Mouse (Mus musculus) gonadal fat pad, adult 2 months (tissue): ENCODE measurements around the gene Pih1d1. TPM values are rescaled to one million over a fixed set of nuclear protein-coding genes. Genes with fewer than 3 reads are reported as not detected.

Experiments used
- DNase-seq: peaks from one replicate; pipeline ENCODE4 v3.0.0-alpha.2; 2012; ENCODE audit warnings: low read depth
- polyA plus RNA-seq: library from polyadenylated mRNA; depleted of rRNA; stranded (reverse); fragments of >200 nt; gene quantifications from 2 replicates; pipeline ENCODE4 v1.2.3, GENCODE M21; 2012; rRNA removed

The Pih1d1 gene
- polyA plus RNA-seq, 1 experiment = 58.1 TPM

GRCm38 (mm10) chr7:45193406-45193805, 39.3 kb downstream of the Pih1d1 start:
- DNase-seq = no peak

GRCm38 (mm10) chr7:45193871-45194785, 40.0 kb downstream of the Pih1d1 start:
- DNase-seq = no peak

DNA sequence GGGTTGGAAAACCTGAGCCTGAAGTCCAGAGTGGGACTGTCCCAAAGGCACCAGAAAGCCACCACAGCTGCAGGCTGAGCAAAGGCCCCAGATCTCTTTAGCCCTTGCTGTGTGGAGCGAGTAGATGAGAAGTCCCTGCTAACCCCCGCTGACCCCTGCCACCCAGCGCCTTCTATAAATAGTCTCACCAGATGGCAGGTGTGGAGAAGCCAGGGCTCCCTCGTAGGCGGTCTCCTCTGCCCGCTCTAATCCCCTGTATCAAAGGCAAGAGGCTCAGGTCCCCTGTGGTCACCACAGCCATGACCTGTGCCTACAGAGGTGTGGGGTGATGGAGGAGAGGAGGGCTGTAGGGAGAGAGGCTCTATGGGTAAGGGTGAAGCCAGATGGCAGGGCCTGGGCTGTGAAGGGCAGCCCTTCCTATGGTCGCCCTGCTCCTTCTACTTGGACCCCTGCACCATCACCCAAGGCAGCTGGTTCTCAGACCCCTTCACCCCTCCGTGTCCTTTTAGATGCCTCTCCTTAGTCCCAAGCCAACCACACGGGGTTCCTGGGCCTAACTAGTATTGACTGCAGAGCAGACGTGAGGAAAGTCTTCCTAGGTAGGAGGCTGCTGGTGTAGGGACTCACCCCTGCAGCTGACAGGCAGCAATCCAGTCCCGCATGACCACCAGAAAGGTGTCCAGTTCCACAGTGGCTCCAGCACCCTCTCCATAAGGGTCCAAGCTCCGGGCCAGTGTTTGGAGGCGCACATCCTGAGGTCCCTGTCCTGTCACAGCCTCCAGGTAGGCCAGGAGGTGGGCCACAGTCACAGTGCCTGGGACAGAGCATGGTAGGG, 41.5 kb downstream of the Pih1d1 start:
- DNase-seq = no peak

DNA sequence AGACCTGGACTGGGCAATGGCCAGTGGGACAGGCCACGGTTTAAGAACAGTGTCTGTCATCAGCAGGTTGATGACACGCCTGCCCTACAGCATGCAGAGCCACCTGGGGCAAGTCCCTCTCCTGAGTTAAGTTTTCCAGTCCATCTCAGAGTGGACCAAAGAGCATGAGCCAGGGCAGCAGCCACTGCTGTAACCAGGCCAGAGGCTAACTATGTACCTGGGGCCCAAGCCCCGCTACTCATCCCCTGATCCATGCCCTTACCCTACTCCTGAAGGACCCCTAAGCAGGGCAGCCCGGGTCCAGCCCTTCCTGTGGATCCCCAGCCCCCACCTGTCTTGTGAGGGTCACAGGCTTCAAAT, 42.1 kb downstream of the Pih1d1 start:
- no peak for DNase-seq

GRCm38 (mm10) chr7:45196994-45197393, 42.9 kb downstream of the Pih1d1 start:
- no peak for DNase-seq

DNA sequence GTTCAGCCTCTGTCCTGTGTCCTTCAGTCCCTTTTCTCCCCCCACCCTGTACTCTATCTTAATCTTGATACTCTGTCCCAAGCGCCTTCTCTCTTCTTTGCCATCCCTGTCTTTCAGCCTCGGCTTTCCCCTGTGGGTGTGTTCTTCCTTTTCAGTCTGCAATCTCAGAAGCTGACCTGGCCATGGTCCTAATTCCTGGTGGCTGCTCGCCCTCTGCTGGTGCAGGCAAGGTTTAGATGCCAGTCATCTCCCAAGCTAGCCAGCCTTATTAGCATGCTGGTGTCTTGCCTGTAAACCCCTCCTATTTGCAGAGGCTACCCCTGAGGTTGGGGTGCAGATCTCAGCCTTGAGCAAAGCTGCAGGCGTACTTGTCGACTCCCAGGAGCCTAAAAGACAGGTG, 44.3 kb downstream of the Pih1d1 start:
- DNase-seq = no peak

- DNase-seq = no peak
These were observed 44.9 kb downstream of the Pih1d1 start for GRCm38 (mm10) chr7:45198961-45199360.

DNA sequence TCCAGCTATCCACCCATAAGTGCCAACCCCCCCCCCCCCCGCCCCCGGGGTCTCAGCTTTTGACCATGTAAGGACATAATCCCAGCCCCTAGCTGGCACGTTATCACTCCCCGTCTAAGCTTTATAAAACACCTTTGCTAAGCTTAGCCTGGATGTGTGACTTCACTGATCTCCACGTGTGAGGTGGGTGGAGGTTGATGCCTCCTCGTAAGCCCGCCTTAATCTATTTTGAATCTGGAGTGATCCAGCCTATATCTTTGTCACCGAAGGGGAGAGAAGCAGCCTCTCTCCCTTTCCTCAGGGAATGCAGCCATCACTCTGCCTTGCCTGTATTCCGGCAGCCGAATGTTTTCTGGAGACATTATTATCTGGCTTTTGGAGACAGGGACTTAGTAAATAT, 48.6 kb downstream of the Pih1d1 start:
- DNase-seq = no peak

GRCm38 (mm10) chr7:45204380-45205143, 50.5 kb downstream of the Pih1d1 start, which contains the start of gene Ccdc155:
Gene Ccdc155 (minus strand): TSS chr7:45204892.
- no peak for DNase-seq

- no peak for DNase-seq
These were observed 54.2 kb downstream of the Pih1d1 start for GRCm38 (mm10) chr7:45208260-45208659.

Other genes starting within 250 kb of the Pih1d1 start
- gene Ap2a1, start 224.8 kb upstream of the Pih1d1 start, polyA plus RNA-seq = 88.2 and 99.1 TPM in 2 replicates
- 3.5 and 4.7 TPM in 2 replicates for gene Tsks, start 211.1 kb upstream of the Pih1d1 start, polyA plus RNA-seq
- 17.1 and 17.9 TPM in 2 replicates for gene Cpt1c, start 179.5 kb upstream of the Pih1d1 start, polyA plus RNA-seq
- gene Prmt1, start 167.7 kb upstream of the Pih1d1 start, polyA plus RNA-seq = 211 and 218 TPM in 2 replicates
- 87.1 and 89.9 TPM in 2 replicates for gene Irf3, start 156.7 kb upstream of the Pih1d1 start, polyA plus RNA-seq
- 20.3 and 22.0 TPM in 2 replicates for gene Bcl2l12, start 155.6 kb upstream of the Pih1d1 start, polyA plus RNA-seq
- gene Scaf1, start 137.9 kb upstream of the Pih1d1 start, polyA plus RNA-seq = 48.9 and 60.3 TPM in 2 replicates
- 221 and 291 TPM in 2 replicates for gene Rras, start 136.3 kb upstream of the Pih1d1 start, polyA plus RNA-seq
- gene Prr12, start 101.4 kb upstream of the Pih1d1 start, polyA plus RNA-seq = 5.7 and 10.5 TPM in 2 replicates
- gene Nosip, start 91.9 kb upstream of the Pih1d1 start, polyA plus RNA-seq = 71.4 and 78.1 TPM in 2 replicates
- gene Prrg2, start 91.6 kb upstream of the Pih1d1 start, polyA plus RNA-seq = 55.7 and 72.5 TPM in 2 replicates
- 112 and 116 TPM in 2 replicates for gene Rcn3, start 62.1 kb upstream of the Pih1d1 start, polyA plus RNA-seq
- gene Fcgrt, start 50.5 kb upstream of the Pih1d1 start, polyA plus RNA-seq = 152 and 158 TPM in 2 replicates
- gene Rps11, start 29.9 kb upstream of the Pih1d1 start, polyA plus RNA-seq = 218 and 429 TPM in 2 replicates
- 2,573 and 2,702 TPM in 2 replicates for gene Rpl13a, start 25.5 kb upstream of the Pih1d1 start, polyA plus RNA-seq
- 3.6 and 5.6 TPM in 2 replicates for gene Gm45713, start 18.1 kb upstream of the Pih1d1 start, polyA plus RNA-seq
- 37.2 and 42.7 TPM in 2 replicates for gene Flt3l, start 17.9 kb upstream of the Pih1d1 start, polyA plus RNA-seq
- 33.3 and 38.5 TPM in 2 replicates for gene Aldh16a1, start 281 bp downstream of the Pih1d1 start, polyA plus RNA-seq
- 0.86 and 0.95 TPM in 2 replicates for gene Slc17a7, start 9.6 kb downstream of the Pih1d1 start, polyA plus RNA-seq
- gene Gfy, start 25.3 kb downstream of the Pih1d1 start, polyA plus RNA-seq = not detected in 2 replicates
- not detected in 2 replicates for gene Pth2, start 26.7 kb downstream of the Pih1d1 start, polyA plus RNA-seq
- gene Ccdc155, start 50.6 kb downstream of the Pih1d1 start, polyA plus RNA-seq = 0.39 and 0.41 TPM in 2 replicates
- gene Dkkl1, start 57.8 kb downstream of the Pih1d1 start, polyA plus RNA-seq = 11.5 and 18.9 TPM in 2 replicates
- gene Tead2, start 61.5 kb downstream of the Pih1d1 start, polyA plus RNA-seq = 32.6 and 50.1 TPM in 2 replicates
- 19.8 and 24.3 TPM in 2 replicates for gene Cd37, start 84.8 kb downstream of the Pih1d1 start, polyA plus RNA-seq
- 0.32 and 0.46 TPM in 2 replicates for gene Slc6a16, start 86.8 kb downstream of the Pih1d1 start, polyA plus RNA-seq
- gene Slc6a21, start 123.2 kb downstream of the Pih1d1 start, polyA plus RNA-seq = 1.1 and 2.3 TPM in 2 replicates
- gene Trpm4, start 179.5 kb downstream of the Pih1d1 start, polyA plus RNA-seq = 41.6 and 48.8 TPM in 2 replicates
- gene Hrc, start 181.0 kb downstream of the Pih1d1 start, polyA plus RNA-seq = 0.42 and 0.48 TPM in 2 replicates
- 3.0 and 3.1 TPM in 2 replicates for gene Ppfia3, start 212.7 kb downstream of the Pih1d1 start, polyA plus RNA-seq
- 5.7 and 7.2 TPM in 2 replicates for gene Lin7b, start 216.3 kb downstream of the Pih1d1 start, polyA plus RNA-seq
- gene Snrnp70, start 241.4 kb downstream of the Pih1d1 start, polyA plus RNA-seq = 216 and 217 TPM in 2 replicates